Comparison of ENCODE assay signal across 18 mouse cellular contexts in the genomic region with DNA sequence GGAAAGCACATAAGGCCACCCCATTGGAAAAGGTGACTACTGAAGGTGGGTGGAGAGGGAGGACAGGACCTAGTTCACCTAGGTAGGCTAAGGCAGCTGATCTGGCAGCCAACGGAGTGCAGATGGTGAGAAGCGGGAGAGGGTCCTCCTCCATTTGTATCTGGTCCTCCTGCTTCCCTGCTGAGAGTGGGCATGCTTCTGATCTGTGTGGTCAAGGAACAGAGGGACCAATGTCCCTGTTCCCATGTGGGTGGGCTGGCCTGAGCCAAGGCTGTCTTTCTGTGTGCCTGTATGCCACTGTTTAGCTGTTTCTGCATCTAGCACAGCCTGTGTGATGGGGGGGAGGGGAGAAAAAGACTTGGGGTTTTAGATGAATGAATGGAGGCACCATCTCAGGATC. TPM values are rescaled to one million over a fixed set of nuclear protein-coding genes. Genes with fewer than 3 reads are reported as not detected.
DNase-seq lines count a peak whose midpoint lies in the region; ATAC-seq and TF ChIP-seq lines count a peak whose summit lies in the region.
"Had no signal": no experiment of that assay in that cellular context is flagged by ENCODE, and none has a peak within 500 bp of the region (broad histone marks: within the 10 kb centered on the region; RNA-seq: fewer than 3 reads in every experiment).

No protein-coding gene starts in this region.

- peak overlapping the region; percentile 80 for H3K27ac ChIP-seq in forebrain, embryonic 15.5 days (replicated peaks)
- no peak overlapping the region for H3K27ac ChIP-seq in forebrain, embryonic 10.5 days
- no peak overlapping the region for H3K27ac ChIP-seq in lung, embryonic 16.5 days (ENCODE audit: low read length)
- peak overlapping the region; percentile 56 for H3K27ac ChIP-seq in hindbrain, embryonic 15.5 days (replicated peaks)
- H3K27ac ChIP-seq in neural tube, embryonic 15.5 days (replicated peaks) = peak overlapping the region; percentile 34; the same call in 1 of the 2 replicates
- H3K27ac ChIP-seq in intestine, postnatal 0 days (ENCODE audit: low read depth, low read length) = no peak overlapping the region
- H3K27ac ChIP-seq: embryonic facial prominence, embryonic 12.5 days; midbrain, embryonic 12.5 days had no signal

- no peak overlapping the region for H3K4me3 ChIP-seq in forebrain, embryonic 15.5 days
- no peak overlapping the region for H3K4me3 ChIP-seq in forebrain, embryonic 10.5 days
- no peak overlapping the region for H3K4me3 ChIP-seq in lung, embryonic 16.5 days (ENCODE audit: low read length)
- no peak overlapping the region for H3K4me3 ChIP-seq in hindbrain, embryonic 15.5 days
- no peak overlapping the region for H3K4me3 ChIP-seq in neural tube, embryonic 15.5 days (replicated peaks)
- no peak overlapping the region for H3K4me3 ChIP-seq in intestine, postnatal 0 days (ENCODE audit: low read depth, low read length)
- H3K4me3 ChIP-seq: embryonic facial prominence, embryonic 12.5 days; liver, embryonic 15.5 days; midbrain, embryonic 12.5 days; myocyte had no signal

- ATAC-seq in forebrain, embryonic 15.5 days (replicated peaks) = no peak
- 0 out of 2 replicates have a peak, but pooled peaks have one; percentile 3 for ATAC-seq in lung, embryonic 16.5 days (ENCODE audit: low read depth)
- peak; percentile 13; the same call in 1 of the 2 replicates for ATAC-seq in hindbrain, embryonic 15.5 days (ENCODE audit: low FRiP score, low read depth)
- no peak for ATAC-seq in neural tube, embryonic 15.5 days (ENCODE audit: low FRiP score)
- no peak for ATAC-seq in intestine, postnatal 0 days
- ATAC-seq: inflammation-experienced regulatory T-cells, adult 6 months had no signal

- peaks cover 38% of the 10 kb centered on the region for H3K4me1 ChIP-seq in forebrain, embryonic 15.5 days
- H3K4me1 ChIP-seq in forebrain, embryonic 10.5 days = peaks cover 16% of the 10 kb centered on the region
- H3K4me1 ChIP-seq in lung, embryonic 16.5 days (replicated peaks; ENCODE audit: control insufficient read depth, insufficient read depth, low read length) = no peaks in the 10 kb centered on the region; the same call in 1 of the 2 replicates
- peaks cover 23% of the 10 kb centered on the region for H3K4me1 ChIP-seq in hindbrain, embryonic 15.5 days (replicated peaks)
- H3K4me1 ChIP-seq in neural tube, embryonic 15.5 days = peaks cover 11% of the 10 kb centered on the region
- H3K4me1 ChIP-seq in intestine, postnatal 0 days (replicated peaks; ENCODE audit: control insufficient read depth, insufficient read depth, low read length) = no peaks in the 10 kb centered on the region

- H3K9me3 ChIP-seq in forebrain, embryonic 15.5 days = no peaks in the 10 kb centered on the region
- peaks cover 7% of the 10 kb centered on the region for H3K9me3 ChIP-seq in forebrain, embryonic 10.5 days
- H3K9me3 ChIP-seq in lung, embryonic 16.5 days (ENCODE audit: control insufficient read depth, low read length) = no peaks in the 10 kb centered on the region
- no peaks in the 10 kb centered on the region for H3K9me3 ChIP-seq in hindbrain, embryonic 15.5 days
- H3K9me3 ChIP-seq in neural tube, embryonic 15.5 days (replicated peaks) = no peaks in the 10 kb centered on the region
- no peaks in the 10 kb centered on the region for H3K9me3 ChIP-seq in intestine, postnatal 0 days (ENCODE audit: control insufficient read depth)
- H3K9me3 ChIP-seq: midbrain, embryonic 12.5 days had no signal

- H3K36me3 ChIP-seq in forebrain, embryonic 15.5 days = no peaks in the 10 kb centered on the region
- no peaks in the 10 kb centered on the region for H3K36me3 ChIP-seq in forebrain, embryonic 10.5 days (replicated peaks)
- H3K36me3 ChIP-seq in lung, embryonic 16.5 days (ENCODE audit: control insufficient read depth, insufficient read depth, low read length) = no peaks in the 10 kb centered on the region
- no peaks in the 10 kb centered on the region for H3K36me3 ChIP-seq in hindbrain, embryonic 15.5 days
- no peaks in the 10 kb centered on the region for H3K36me3 ChIP-seq in neural tube, embryonic 15.5 days
- no peaks in the 10 kb centered on the region for H3K36me3 ChIP-seq in intestine, postnatal 0 days (ENCODE audit: control insufficient read depth, insufficient read depth)
- H3K36me3 ChIP-seq: embryonic facial prominence, embryonic 12.5 days; liver, embryonic 15.5 days; midbrain, embryonic 12.5 days had no signal

- DNase-seq in forebrain, embryonic 10.5 days (ENCODE audit: extremely low spot score, low spot score) = no peak
- no peak for DNase-seq in lung, postnatal 25 days (ENCODE audit: low spot score)
- DNase-seq: adrenal gland, postnatal 25 days; kidney, adult 9 months; kidney, postnatal 36 days; layer of hippocampus, adult 9-11 months; lung, postnatal 14 days; thymus, adult 18-20 months had no signal

- WGBS in forebrain, embryonic 15.5 days = 65% methylated on average over 2 of the region's 2 CpGs
- 85% methylated on average over 2 of the region's 2 CpGs for WGBS in forebrain, embryonic 10.5 days
- WGBS in lung, embryonic 16.5 days = 86% methylated on average over 2 of the region's 2 CpGs
- WGBS in hindbrain, embryonic 15.5 days = 67% methylated on average over 2 of the region's 2 CpGs
- WGBS in neural tube, embryonic 15.5 days = 71% methylated on average over 2 of the region's 2 CpGs
- 78% methylated on average over 2 of the region's 2 CpGs for WGBS in intestine, postnatal 0 days

- no peaks in the 10 kb centered on the region for H3K27me3 ChIP-seq in forebrain, embryonic 15.5 days
- H3K27me3 ChIP-seq in forebrain, embryonic 10.5 days (ENCODE audit: poor library complexity, severe bottlenecking) = peaks cover 7% of the 10 kb centered on the region; the same call in 1 of the 2 replicates
- H3K27me3 ChIP-seq in lung, embryonic 16.5 days (ENCODE audit: control insufficient read depth, insufficient read depth, low read depth, low read length) = no peaks in the 10 kb centered on the region
- H3K27me3 ChIP-seq in hindbrain, embryonic 15.5 days = no peaks in the 10 kb centered on the region
- no peaks in the 10 kb centered on the region for H3K27me3 ChIP-seq in neural tube, embryonic 15.5 days (replicated peaks)
- H3K27me3 ChIP-seq in intestine, postnatal 0 days (replicated peaks; ENCODE audit: control insufficient read depth, insufficient read depth, low read length) = no peaks in the 10 kb centered on the region
- H3K27me3 ChIP-seq: midbrain, embryonic 12.5 days had no signal

- no peak for TF ChIP-seq CTCF in intestine, postnatal 0 days (IDR thresholded peaks at IDR 0.05; ENCODE audit: low read depth)

- no peak overlapping the region for H3K4me2 ChIP-seq in forebrain, embryonic 15.5 days (replicated peaks)
- no peak overlapping the region for H3K4me2 ChIP-seq in lung, embryonic 16.5 days (ENCODE audit: low read depth, low read length)
- no peak overlapping the region for H3K4me2 ChIP-seq in hindbrain, embryonic 15.5 days
- H3K4me2 ChIP-seq in neural tube, embryonic 15.5 days = no peak overlapping the region
- H3K4me2 ChIP-seq in intestine, postnatal 0 days (replicated peaks; ENCODE audit: low read depth) = no peak overlapping the region
- H3K4me2 ChIP-seq: embryonic facial prominence, embryonic 12.5 days; liver, embryonic 15.5 days; midbrain, embryonic 12.5 days had no signal

- no peak overlapping the region for H3K9ac ChIP-seq in forebrain, embryonic 15.5 days (replicated peaks)
- H3K9ac ChIP-seq in lung, embryonic 16.5 days (ENCODE audit: low read length) = no peak overlapping the region
- no peak overlapping the region for H3K9ac ChIP-seq in hindbrain, embryonic 15.5 days
- H3K9ac ChIP-seq in neural tube, embryonic 15.5 days (replicated peaks) = no peak overlapping the region
- no peak overlapping the region for H3K9ac ChIP-seq in intestine, postnatal 0 days (ENCODE audit: low read depth, low read length)
- H3K9ac ChIP-seq: embryonic facial prominence, embryonic 12.5 days; liver, embryonic 15.5 days; midbrain, embryonic 12.5 days had no signal

RNA-seq across cellular contexts. Expression of gene Lrpap1, which starts 41.2 kb away (rescaled TPM):
- 146 and 152 TPM in 2 replicates for polyA plus RNA-seq in forebrain, embryonic 15.5 days (2015; fragmentation: Nextera tagmentation; extraction: Ambion mirVana)
- 73.0 and 75.0 TPM in 2 replicates for polyA plus RNA-seq in forebrain, embryonic 10.5 days (2016; fragmentation: Nextera tagmentation; extraction: Ambion mirVana)
- 171 and 172 TPM in 2 replicates for polyA plus RNA-seq in lung, embryonic 16.5 days (2015; fragmentation: Nextera tagmentation; extraction: Ambion mirVana)
- 145 and 146 TPM in 2 replicates for polyA plus RNA-seq in hindbrain, embryonic 15.5 days (2015; fragmentation: Nextera tagmentation; extraction: Ambion mirVana)
- 150 and 155 TPM in 2 replicates for polyA plus RNA-seq in neural tube, embryonic 15.5 days (2015; fragmentation: Nextera tagmentation; extraction: Ambion mirVana)
- 47.7 and 50.6 TPM in 2 replicates for polyA plus RNA-seq in intestine, postnatal 0 days (2015; fragmentation: Nextera tagmentation; extraction: Ambion mirVana)

Comparison
In these comparisons a context has a peak if more than half of its experiments do, and no peak if none do; other contexts are left out.
1. H3K27ac ChIP-seq: peak in forebrain, embryonic 15.5 days (single experiment), hindbrain, embryonic 15.5 days (single experiment) and neural tube, embryonic 15.5 days (single experiment); none in forebrain, embryonic 10.5 days (single experiment), lung, embryonic 16.5 days (single experiment) and intestine, postnatal 0 days (single experiment).
2. ATAC-seq: peak in lung, embryonic 16.5 days (single experiment) and hindbrain, embryonic 15.5 days (single experiment); none in forebrain, embryonic 15.5 days (single experiment), neural tube, embryonic 15.5 days (single experiment) and intestine, postnatal 0 days (single experiment).